In the genomic region with DNA sequence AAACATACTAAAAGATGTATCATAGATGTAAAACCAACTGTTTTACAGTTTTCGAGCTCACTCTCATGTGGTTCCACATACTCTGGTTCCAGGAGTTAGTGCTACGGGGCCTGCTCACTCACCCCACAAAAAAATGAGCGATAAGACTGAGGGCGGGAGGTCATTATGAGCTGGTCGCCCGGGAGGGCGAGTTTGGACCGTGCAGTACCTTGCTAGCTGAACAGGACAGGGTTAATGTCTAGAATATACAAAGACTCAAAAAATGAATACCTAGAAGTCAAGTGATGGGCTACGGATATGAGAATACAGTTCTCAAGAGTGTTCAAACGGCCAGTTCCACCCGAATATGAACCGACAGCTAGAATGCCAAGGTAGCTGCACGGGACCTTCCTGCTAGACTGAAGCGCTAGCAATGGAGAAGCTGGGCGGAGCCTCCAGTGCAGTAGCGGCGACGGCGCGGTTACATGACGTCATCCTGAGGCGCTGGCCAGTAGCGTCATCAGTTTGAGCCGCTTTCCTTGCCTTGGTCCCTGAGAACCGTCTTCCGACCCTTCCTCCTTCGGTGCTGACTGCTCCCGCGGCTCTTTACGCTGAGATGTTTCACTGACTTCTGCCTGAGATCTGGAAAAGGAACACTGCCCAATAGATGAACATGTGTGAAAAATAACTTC, we compare ENCODE assay signal across 8 mouse cellular contexts. TPM values are rescaled to one million over a fixed set of nuclear protein-coding genes. Genes with fewer than 3 reads are reported as not detected.
DNase-seq lines count a peak whose midpoint lies in the region; ATAC-seq lines count a peak whose summit lies in the region.

No protein-coding gene starts in this region.

- intact Hi-C loops in gastrocnemius, postnatal 14 days (cut with DNase I; ENCODE audit: low total_unique reads) = no loop called here
- intact Hi-C loops in left cerebral cortex, postnatal 10 days (cut with DNase I) = no loop called here

- peak; percentile 95 to 99 for DNase-seq in adrenal gland, adult (ENCODE audit: inconsistent age in 2 of 2, low spot score in 1 of 2)
- peak; percentile 98 for DNase-seq in embryo, embryonic 10.5 days (ENCODE audit: low spot score)
- peak; percentile 95 for DNase-seq in gastrocnemius, postnatal 14 days
- DNase-seq in left cerebral cortex, postnatal 10 days (ENCODE audit: extremely low spot score in 1 of 2, low spot score in 2 of 2) = peak; percentile 97
- peak; percentile 96 for DNase-seq in right cerebral cortex, postnatal 25 days
- peak; percentile 90 to 96 for DNase-seq in urinary bladder, postnatal 4 days (ENCODE audit: low spot score in 2 of 2)

- peak; percentile 93 for ATAC-seq in inflammation-experienced regulatory T-cells, adult 6 months
- ATAC-seq in megakaryocyte-erythroid progenitor cell, adult 5-6 weeks (replicated peaks; ENCODE audit: low FRiP score, low TSS enrichment, poor library complexity, severe bottlenecking) = peak; percentile 97

RNA-seq across cellular contexts. Expression of a gene that starts 29.4 kb away (rescaled TPM):
- total RNA-seq in gastrocnemius, postnatal 14 days (2021) = not detected
- not detected for polyA plus RNA-seq in inflammation-experienced regulatory T-cells, adult 6 months (2017; shearing (Covaris generic))
- total RNA-seq in left cerebral cortex, postnatal 10 days (2021) = 10 to 100 TPM; 12.3 to 15.0 TPM
- not detected in 2 replicates for total RNA-seq in megakaryocyte-erythroid progenitor cell, adult 5-6 weeks (2014; fragmentation: Nextera tagmentation)
- not detected in 2 replicates for total RNA-seq in megakaryocyte-erythroid progenitor cell, adult 5-6 weeks (2017)

RNA-seq across cellular contexts. Expression of a gene that starts 32.7 kb away (rescaled TPM):
- total RNA-seq in gastrocnemius, postnatal 14 days (2021) = 1 to 10 TPM; 8.0 to 8.7 TPM
- 10 to 100 TPM in 2 of 3 experiments, 1 to 10 TPM in 1; 9.8 to 11.3 (median 10.6) TPM for polyA plus RNA-seq in inflammation-experienced regulatory T-cells, adult 6 months (2017; shearing (Covaris generic))
- total RNA-seq in left cerebral cortex, postnatal 10 days (2021) = 10 to 100 TPM; 19.3 to 19.7 TPM
- 23.1 and 26.8 TPM in 2 replicates for total RNA-seq in megakaryocyte-erythroid progenitor cell, adult 5-6 weeks (2014; fragmentation: Nextera tagmentation)
- total RNA-seq in megakaryocyte-erythroid progenitor cell, adult 5-6 weeks (2017) = 24.1 and 24.9 TPM in 2 replicates

RNA-seq across cellular contexts. Expression of a gene that starts 32.9 kb away (rescaled TPM):
- total RNA-seq in gastrocnemius, postnatal 14 days (2021) = 10 to 100 TPM; 37.5 to 41.7 TPM
- 10 to 100 TPM; 38.6 to 55.4 (median 48.3) TPM for polyA plus RNA-seq in inflammation-experienced regulatory T-cells, adult 6 months (2017; shearing (Covaris generic))
- 10 to 100 TPM; 26.5 to 30.9 TPM for total RNA-seq in left cerebral cortex, postnatal 10 days (2021)
- 18.7 and 19.4 TPM in 2 replicates for total RNA-seq in megakaryocyte-erythroid progenitor cell, adult 5-6 weeks (2014; fragmentation: Nextera tagmentation)
- total RNA-seq in megakaryocyte-erythroid progenitor cell, adult 5-6 weeks (2017) = 16.0 and 22.4 TPM in 2 replicates

Comparison
In these comparisons a context has a peak if more than half of its experiments do, and no peak if none do; other contexts are left out.
1. Peak in every context shown above with its lines: DNase-seq and ATAC-seq.
2. RNA of a gene that starts 29.4 kb away (total RNA-seq): 12.3 to 15.0 TPM in left cerebral cortex, postnatal 10 days; not detected in gastrocnemius, postnatal 14 days and not detected in megakaryocyte-erythroid progenitor cell, adult 5-6 weeks; every median in the first group is over 10 times any median in the second.